Mouse (Mus musculus) embryonic facial prominence, embryonic 12.5 days (tissue): ENCODE measurements around the gene Stn1. TPM values are rescaled to one million over a fixed set of nuclear protein-coding genes. Genes with fewer than 3 reads are reported as not detected.

Experiments
- ATAC-seq: fragments of 200-750 bp; cut with Nextera tagmentation; 2 replicates; pipeline ENCODE4 v1.8.0; 2017; ENCODE audit not compliant: insufficient number of reproducible peaks, insufficient read depth, low FRiP score, low TSS enrichment
- H3K27ac ChIP-seq: fragments of 300-500 bp; sonication (generic); 2 replicates; pipeline ENCODE4 v1.5.1; 2016; ENCODE audit warnings: mild to moderate bottlenecking
- H3K27me3 ChIP-seq: fragments of 300-500 bp; sonication (generic); 2 replicates; pipeline ENCODE4 v1.6.1; 2016; ENCODE audit warnings: mild to moderate bottlenecking, moderate library complexity
- H3K36me3 ChIP-seq: fragments of 300-500 bp; sonication (generic); 2 replicates; pipeline ENCODE4 v1.6.1; 2016; ENCODE audit warnings: mild to moderate bottlenecking
- H3K4me1 ChIP-seq: fragments of 300-500 bp; sonication (generic); 2 replicates; pipeline ENCODE4 v1.6.1; 2016
- H3K4me2 ChIP-seq: fragments of 300-500 bp; sonication (generic); replicated peaks from 2 replicates; pipeline ENCODE4 v1.6.1; 2016; ENCODE audit warnings: mild to moderate bottlenecking, moderate library complexity
- H3K4me3 ChIP-seq: fragments of 300-500 bp; sonication (generic); 2 replicates; pipeline ENCODE4 v1.5.1; 2016; ENCODE audit warnings: mild to moderate bottlenecking
- H3K9ac ChIP-seq: fragments of 300-500 bp; sonication (generic); 2 replicates; pipeline ENCODE4 v1.6.1; 2016; ENCODE audit warnings: mild to moderate bottlenecking, moderate library complexity
- H3K9me3 ChIP-seq: fragments of 300-500 bp; sonication (generic); 2 replicates; pipeline ENCODE4 v1.6.1; 2016; ENCODE audit warnings: mild to moderate bottlenecking, moderate library complexity
- WGBS: fragments of 180-500 bp; shearing (Covaris S2); methylation state at CpG from one replicate; pipeline ENCODE4 v1.1.7; 2016; 5-methylcytosine and 5-hydroxymethylcytosine counted together
- polyA plus RNA-seq: library from polyadenylated mRNA; unstranded; fragments of >200 nt; fragmentation: Nextera tagmentation; extraction: Ambion mirVana; gene quantifications from 2 replicates; pipeline ENCODE4 v1.2.1, GENCODE M21; 2016

The Stn1 gene
- polyA plus RNA-seq, 1 experiment from 2014 or later = 58.5 TPM

DNA sequence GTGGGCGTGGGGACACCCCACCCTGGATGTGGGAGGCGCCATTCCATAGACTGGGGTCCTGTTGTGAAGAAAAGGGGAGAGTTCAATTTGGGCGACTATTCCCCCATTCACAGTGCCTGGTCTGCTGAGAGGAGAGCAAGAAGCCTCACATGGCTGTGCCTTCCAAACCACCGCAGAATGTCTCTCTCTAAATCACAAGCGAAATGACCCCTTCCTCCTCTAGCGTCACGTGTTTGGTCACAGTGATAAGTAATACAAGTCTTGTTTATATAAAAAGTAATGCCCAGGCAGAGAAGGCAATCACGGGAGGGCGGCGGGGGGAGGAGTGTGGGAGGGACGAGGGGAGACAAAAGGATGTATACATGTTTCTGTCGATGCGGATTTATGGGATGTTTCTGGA, 26.4 kb upstream of the Stn1 start:
- Histone ChIP-seq H3K27me3 (no peaks in the 10 kb centered on the region), H3K4me1 (no peaks in the 10 kb centered on the region; the same call in 1 of the 2 replicates), H3K4me3 (no peak overlapping the region), H3K36me3 (no peaks in the 10 kb centered on the region), H3K9ac (no peak overlapping the region), H3K27ac (no peak overlapping the region), H3K4me2 (no peak overlapping the region), H3K9me3 (no peaks in the 10 kb centered on the region)
- whole genome bisulfite sequencing = 77% methylated on average over 13 of the region's 13 CpGs
- no peak for ATAC-seq

DNA sequence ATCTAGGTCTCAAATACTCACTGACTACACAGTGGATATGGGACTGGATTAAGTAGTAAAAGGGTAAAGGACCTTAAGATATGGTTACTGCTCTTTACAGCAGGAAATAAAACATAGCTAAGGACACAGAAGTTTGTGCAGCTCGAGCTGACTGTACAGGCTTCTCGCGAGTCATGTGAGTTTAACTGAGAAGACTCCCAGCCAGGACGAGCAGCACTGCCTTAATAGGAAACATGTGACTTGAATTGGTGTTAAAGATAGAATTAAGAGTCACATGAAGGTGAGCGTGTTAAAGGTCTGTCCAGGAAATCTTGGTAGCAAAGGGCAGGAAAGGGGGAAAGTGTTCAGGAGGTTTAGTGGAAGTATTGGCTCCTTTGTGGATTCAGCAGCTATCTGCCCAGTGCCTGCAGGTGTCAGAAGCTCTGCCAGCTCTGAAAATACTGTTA, 24.7 kb upstream of the Stn1 start:
- Histone ChIP-seq H3K4me3 (no peak overlapping the region), H3K4me2 (no peak overlapping the region), H3K9me3 (no peaks in the 10 kb centered on the region), H3K27me3 (no peaks in the 10 kb centered on the region), H3K27ac (no peak overlapping the region), H3K4me1 (no peaks in the 10 kb centered on the region; the same call in 1 of the 2 replicates), H3K9ac (no peak overlapping the region), H3K36me3 (no peaks in the 10 kb centered on the region)
- no peak for ATAC-seq
- WGBS = 31% methylated on average over 5 of the region's 5 CpGs

DNA sequence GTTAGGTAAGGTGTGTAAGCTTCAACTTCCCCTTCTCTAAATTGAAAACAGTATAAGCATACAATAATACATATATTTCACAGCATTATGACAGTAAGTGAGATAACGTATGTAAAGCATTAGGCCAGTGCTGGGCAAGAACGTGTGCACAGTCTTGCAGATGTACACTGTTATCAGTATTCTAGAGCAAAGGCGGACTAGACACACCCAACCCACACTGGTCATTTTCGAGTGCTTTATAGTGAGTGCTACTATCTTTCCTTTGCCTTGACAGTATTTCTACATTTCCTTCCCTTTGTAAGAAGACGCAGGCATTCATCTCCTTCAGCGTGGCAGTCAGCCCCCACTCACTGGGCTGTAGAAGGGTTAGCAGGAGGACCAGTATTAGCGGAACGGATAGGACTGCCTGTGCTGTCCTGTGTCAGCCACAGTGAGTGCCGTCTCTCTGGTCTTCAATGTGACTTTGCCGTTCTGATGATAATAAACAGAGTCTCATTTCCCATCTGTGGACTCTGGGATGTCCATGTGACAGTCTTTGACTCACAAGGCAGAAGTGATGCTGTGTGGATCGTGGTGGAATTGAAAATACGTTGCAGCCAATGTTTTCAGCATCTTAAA, 23.3 kb upstream of the Stn1 start:
- WGBS = 88% methylated on average over 12 of the region's 12 CpGs

DNA sequence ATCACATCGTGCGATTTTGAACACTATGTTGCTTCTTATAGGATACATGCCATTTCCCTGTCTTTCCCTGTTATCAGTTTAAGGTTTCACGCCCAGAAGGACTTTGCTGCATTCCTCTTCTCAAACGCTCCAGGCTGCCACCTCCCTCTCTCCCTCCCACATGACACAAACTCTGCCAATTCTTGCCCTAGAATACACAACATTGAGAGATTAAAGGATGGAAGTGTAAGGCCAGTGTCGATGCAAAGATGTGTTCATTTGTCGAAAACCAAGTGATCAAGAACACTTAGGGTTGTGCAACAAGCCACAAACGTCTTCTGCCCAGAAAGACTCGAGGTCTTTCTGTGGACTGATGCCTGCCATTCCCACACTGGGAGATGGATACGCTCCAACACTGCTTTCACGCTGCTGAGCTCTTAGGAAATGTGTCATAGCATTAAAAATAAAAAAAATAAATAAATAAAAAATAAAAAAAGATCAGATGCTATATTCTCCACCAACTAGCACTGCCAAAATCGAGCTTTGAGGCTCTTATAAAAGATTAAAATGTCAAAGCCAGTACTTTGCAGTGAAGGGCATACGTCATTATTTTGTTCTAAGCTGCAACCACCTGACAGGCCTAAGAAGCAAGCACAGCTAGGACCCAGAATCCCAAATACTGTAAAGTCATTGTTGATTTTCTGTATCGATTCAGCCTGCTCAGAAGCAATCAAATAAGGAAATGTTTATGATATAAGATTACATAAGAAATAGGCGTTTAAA, 22.6 kb upstream of the Stn1 start:
- Histone ChIP-seq H3K4me1 (no peaks in the 10 kb centered on the region; the same call in 1 of the 2 replicates), H3K4me3 (no peak overlapping the region), H3K27me3 (no peaks in the 10 kb centered on the region), H3K36me3 (no peaks in the 10 kb centered on the region), H3K9ac (no peak overlapping the region), H3K4me2 (no peak overlapping the region), H3K9me3 (no peaks in the 10 kb centered on the region), H3K27ac (no peak overlapping the region)
- ATAC-seq = no peak
- WGBS = 63% methylated on average over 14 of the region's 14 CpGs

More for the DNA sequence above, 23.3 kb upstream of the Stn1 start:
- no peak overlapping the region for H3K4me3 ChIP-seq
- no peaks in the 10 kb centered on the region for H3K27me3 ChIP-seq
- H3K9me3 ChIP-seq = no peaks in the 10 kb centered on the region
- no peaks in the 10 kb centered on the region for H3K36me3 ChIP-seq
- no peak overlapping the region for H3K27ac ChIP-seq
- H3K9ac ChIP-seq = no peak overlapping the region
- H3K4me2 ChIP-seq = no peak overlapping the region
- H3K4me1 ChIP-seq = no peaks in the 10 kb centered on the region; the same call in 1 of the 2 replicates
- ATAC-seq = no peak

DNA sequence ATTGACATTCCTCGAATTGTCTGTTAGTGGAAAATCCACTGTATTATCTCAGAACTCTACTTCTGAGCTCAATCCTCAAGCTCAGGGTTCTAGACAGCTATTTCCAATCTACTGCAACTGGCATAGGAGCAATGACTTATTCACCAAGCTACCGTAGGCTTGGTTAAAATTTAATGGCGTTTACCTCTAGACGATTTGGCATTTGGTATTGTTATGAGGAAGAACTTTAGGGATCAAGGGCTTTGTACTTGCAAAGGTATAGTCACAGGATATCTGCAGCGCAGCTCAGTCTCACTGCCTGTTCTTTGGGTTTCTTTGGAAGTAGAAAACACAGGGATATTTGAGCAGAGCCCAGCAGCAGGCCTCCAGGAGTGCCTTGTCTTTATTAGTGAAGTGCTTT, 21.8 kb upstream of the Stn1 start:
- H3K9me3 ChIP-seq = no peaks in the 10 kb centered on the region
- no peaks in the 10 kb centered on the region; the same call in 1 of the 2 replicates for H3K4me1 ChIP-seq
- no peak overlapping the region for H3K27ac ChIP-seq
- no peak overlapping the region for H3K4me2 ChIP-seq
- H3K36me3 ChIP-seq = no peaks in the 10 kb centered on the region
- no peaks in the 10 kb centered on the region for H3K27me3 ChIP-seq
- no peak overlapping the region for H3K4me3 ChIP-seq
- WGBS = 74% methylated on average over 5 of the region's 5 CpGs
- ATAC-seq = no peak
- no peak overlapping the region for H3K9ac ChIP-seq

DNA sequence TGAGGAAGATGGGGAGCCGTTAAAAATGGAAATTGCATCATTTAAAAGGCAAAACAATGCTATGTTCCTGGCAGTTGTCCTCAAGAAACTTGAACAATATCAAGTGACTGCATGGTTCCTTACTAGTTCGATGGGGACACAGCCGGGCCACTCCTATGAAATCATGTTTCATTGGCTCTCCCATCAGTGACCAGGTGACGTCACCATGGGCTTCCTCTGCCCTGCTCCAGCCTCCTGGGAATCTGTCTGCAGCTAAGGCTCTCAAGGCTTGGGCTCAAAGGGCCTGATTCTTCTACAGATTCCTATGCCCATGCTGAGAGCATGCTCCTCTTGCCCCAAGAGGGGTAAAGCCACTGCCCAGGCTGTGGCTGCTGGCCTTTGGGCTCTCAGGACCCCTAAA, 12.3 kb upstream of the Stn1 start:
- no peak overlapping the region for H3K27ac ChIP-seq
- no peak overlapping the region for H3K4me3 ChIP-seq
- 90% methylated on average over 4 of the region's 4 CpGs for WGBS
- H3K9me3 ChIP-seq = no peaks in the 10 kb centered on the region
- H3K27me3 ChIP-seq = no peaks in the 10 kb centered on the region
- no peak overlapping the region for H3K4me2 ChIP-seq
- no peaks in the 10 kb centered on the region; the same call in 1 of the 2 replicates for H3K4me1 ChIP-seq
- H3K36me3 ChIP-seq = no peaks in the 10 kb centered on the region
- H3K9ac ChIP-seq = no peak overlapping the region
- no peak for ATAC-seq

DNA sequence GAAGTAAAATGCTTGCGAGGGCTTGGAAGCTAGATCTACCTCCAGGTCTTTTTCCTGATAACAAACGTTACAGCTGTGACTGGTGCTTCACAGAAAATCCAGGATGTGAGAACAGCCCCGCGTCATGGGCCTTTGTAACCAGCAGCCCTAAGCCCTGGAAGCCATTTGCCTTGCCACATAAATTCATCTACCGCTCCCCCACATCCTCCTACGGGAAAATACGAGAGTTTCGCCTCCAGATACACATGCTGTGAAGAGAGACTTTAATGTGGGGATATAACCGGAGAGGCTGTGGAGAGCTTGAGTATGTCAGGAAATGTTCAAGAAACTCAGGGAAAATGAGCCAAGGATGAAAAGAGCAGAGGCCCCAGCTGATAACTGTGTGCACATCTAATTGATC, 11.9 kb upstream of the Stn1 start:
- H3K27me3 ChIP-seq = no peaks in the 10 kb centered on the region
- H3K9ac ChIP-seq = no peak overlapping the region
- H3K4me3 ChIP-seq = no peak overlapping the region
- no peaks in the 10 kb centered on the region for H3K9me3 ChIP-seq
- ATAC-seq = no peak
- H3K4me1 ChIP-seq = no peaks in the 10 kb centered on the region; the same call in 1 of the 2 replicates
- H3K4me2 ChIP-seq = no peak overlapping the region
- H3K27ac ChIP-seq = no peak overlapping the region
- WGBS = 85% methylated on average over 9 of the region's 9 CpGs
- H3K36me3 ChIP-seq = no peaks in the 10 kb centered on the region

DNA sequence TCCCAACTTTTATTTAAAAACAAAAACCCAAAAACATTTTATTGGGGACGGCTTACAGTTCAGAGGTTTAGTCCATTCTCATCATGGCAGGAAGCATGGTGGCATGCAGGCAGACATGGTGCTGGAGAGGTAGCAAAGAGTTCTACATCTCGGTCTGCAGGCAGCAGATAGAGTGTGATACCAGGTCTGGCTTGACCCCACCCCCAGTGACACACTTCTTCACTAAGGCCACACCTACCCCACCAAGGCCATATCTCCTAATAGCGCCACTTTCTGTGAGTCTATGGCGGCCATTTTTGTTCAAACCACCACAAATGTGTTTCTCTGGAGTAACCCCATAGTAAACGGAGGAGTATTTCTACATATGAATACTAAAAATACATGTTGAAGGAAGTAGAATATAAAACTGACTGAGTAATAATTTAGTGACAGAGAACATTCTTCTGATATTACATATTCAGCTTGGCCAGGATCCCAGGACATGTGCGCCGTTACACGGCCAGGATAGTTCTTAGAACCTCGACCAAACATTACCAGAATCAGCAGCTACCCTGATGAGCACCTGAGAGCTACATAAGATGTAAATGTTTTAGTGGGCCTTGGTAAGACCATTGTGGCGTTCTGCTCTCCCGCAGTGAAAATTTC, 11.2 kb upstream of the Stn1 start:
- 92% methylated on average over 11 of the region's 11 CpGs for WGBS
- Histone ChIP-seq H3K9me3 (no peaks in the 10 kb centered on the region), H3K9ac (no peak overlapping the region), H3K36me3 (no peaks in the 10 kb centered on the region), H3K27ac (no peak overlapping the region), H3K4me1 (no peaks in the 10 kb centered on the region; the same call in 1 of the 2 replicates), H3K4me2 (no peak overlapping the region), H3K4me3 (no peak overlapping the region), H3K27me3 (no peaks in the 10 kb centered on the region)
- ATAC-seq = no peak

DNA sequence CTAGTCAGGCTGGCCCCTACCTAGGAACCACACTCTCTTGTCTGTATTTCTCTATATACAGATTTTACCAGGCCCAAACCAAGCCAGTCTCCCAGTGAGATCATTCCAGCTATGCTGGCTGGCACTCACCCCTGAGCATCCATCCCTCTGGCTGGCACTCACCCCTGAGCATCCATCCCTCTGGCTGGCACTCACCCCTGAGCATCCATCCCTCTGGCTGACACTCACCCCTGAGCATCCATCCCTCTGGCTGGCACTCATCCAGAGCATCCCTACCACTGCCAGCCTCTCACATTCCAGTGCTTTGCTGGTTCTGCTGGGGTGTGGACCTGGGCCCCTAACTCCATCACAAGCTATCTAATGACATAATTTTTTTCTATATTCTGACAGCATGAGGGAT, 8.2 kb upstream of the Stn1 start:
- H3K27ac ChIP-seq = no peak overlapping the region
- H3K4me3 ChIP-seq = no peak overlapping the region
- H3K9ac ChIP-seq = no peak overlapping the region
- no peaks in the 10 kb centered on the region; the same call in 1 of the 2 replicates for H3K4me1 ChIP-seq
- H3K9me3 ChIP-seq = no peaks in the 10 kb centered on the region
- H3K27me3 ChIP-seq = no peaks in the 10 kb centered on the region
- no peak overlapping the region for H3K4me2 ChIP-seq
- no peak for ATAC-seq
- H3K36me3 ChIP-seq = no peaks in the 10 kb centered on the region

DNA sequence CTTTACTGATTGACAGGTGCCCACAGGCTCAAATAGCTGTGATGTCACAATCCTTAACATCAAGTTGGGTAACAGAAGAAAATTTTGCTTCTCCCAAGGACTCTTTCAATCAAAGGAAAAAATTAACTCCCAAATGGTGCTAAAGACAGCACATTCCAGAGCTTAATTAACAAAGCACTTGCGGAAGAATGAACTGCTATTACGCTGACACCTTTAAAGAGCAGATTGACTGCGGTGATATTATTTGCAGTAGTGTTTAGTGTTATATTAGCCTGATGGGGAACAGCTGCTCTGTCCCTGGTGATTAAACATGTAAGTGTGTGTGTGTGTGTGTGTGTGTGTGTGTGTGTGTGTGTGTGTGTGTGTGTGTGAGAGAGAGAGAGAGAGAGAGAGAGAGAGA, 7.7 kb upstream of the Stn1 start:
- no peaks in the 10 kb centered on the region for H3K36me3 ChIP-seq
- H3K4me3 ChIP-seq = no peak overlapping the region
- no peak for ATAC-seq
- H3K27ac ChIP-seq = no peak overlapping the region
- no peak overlapping the region for H3K9ac ChIP-seq
- H3K4me1 ChIP-seq = no peaks in the 10 kb centered on the region; the same call in 1 of the 2 replicates
- no peak overlapping the region for H3K4me2 ChIP-seq
- H3K9me3 ChIP-seq = no peaks in the 10 kb centered on the region
- 44% methylated on average over 3 of the region's 3 CpGs for WGBS
- H3K27me3 ChIP-seq = no peaks in the 10 kb centered on the region

DNA sequence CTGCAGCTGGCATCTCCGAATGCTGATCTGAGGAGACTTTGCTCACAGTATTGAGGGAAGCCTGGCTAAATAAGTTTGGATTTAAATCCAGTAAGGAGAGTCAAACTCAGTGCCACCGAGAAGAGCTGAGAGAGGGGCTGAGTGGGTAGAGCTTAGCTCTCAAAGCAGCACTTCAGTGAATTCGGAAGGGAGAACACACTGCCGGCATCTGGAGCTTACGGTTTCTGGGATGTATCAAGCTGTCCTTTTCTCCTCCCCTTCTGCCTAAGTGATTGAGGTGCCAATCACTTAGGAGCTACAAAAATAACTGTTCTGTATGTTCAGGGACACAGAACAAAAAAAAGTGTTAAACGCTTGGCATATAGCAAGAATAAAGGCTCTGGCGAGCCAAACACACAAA, 5.1 kb upstream of the Stn1 start:
- H3K9me3 ChIP-seq = no peaks in the 10 kb centered on the region
- 80% methylated on average over 7 of the region's 7 CpGs for WGBS
- H3K4me2 ChIP-seq = no peak overlapping the region
- no peak for ATAC-seq
- H3K27me3 ChIP-seq = no peaks in the 10 kb centered on the region
- no peak overlapping the region for H3K27ac ChIP-seq
- H3K4me3 ChIP-seq = no peak overlapping the region
- H3K9ac ChIP-seq = no peak overlapping the region
- H3K4me1 ChIP-seq = peaks cover 4% of the 10 kb centered on the region; the same call in 1 of the 2 replicates
- no peaks in the 10 kb centered on the region for H3K36me3 ChIP-seq

DNA sequence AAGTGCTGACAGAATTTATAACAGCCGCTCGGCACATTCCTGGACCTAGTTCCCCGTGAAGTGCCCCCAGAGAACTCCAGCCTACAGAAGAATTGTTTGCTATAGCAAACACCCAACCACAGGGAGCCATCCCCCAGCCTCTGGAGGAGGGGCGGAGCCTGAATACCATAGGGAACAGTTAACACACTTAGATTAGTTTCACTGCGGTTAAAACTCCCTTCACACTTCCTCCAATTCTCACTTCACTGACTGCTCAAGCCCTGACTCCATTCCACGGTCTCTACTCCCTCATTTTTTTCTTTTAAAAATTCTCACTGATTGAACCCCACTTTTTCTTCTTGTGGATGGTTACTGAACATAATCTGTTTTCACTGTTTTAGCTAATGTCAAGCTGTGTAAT, 1.5 kb upstream of the Stn1 start:
- H3K9ac ChIP-seq = no peak overlapping the region
- H3K9me3 ChIP-seq = no peaks in the 10 kb centered on the region
- H3K4me3 ChIP-seq = no peak overlapping the region
- 0 out of 2 replicates have a peak, but pooled peaks cover 3% of the 10 kb centered on the region for H3K36me3 ChIP-seq
- peaks cover 21% of the 10 kb centered on the region for H3K4me1 ChIP-seq
- ATAC-seq = no peak
- 13% methylated on average over 6 of the region's 6 CpGs for WGBS
- no peaks in the 10 kb centered on the region for H3K27me3 ChIP-seq
- H3K27ac ChIP-seq = no peak overlapping the region
- no peak overlapping the region for H3K4me2 ChIP-seq
